Mouse (Mus musculus) lung, adult 18-20 months (tissue): ENCODE results near the gene Pih1d2.
A peak's percentile ranks its signal among the peaks of the same experiment; 100 is the strongest.
"Not testable (repeated sequence)": the region's sequence is repeated elsewhere in the genome, so short reads cannot be mapped to it uniquely, and the experiment has no call there.

Experiments used
- DNase-seq, 2 experiments: peaks; one replicate each; pipeline ENCODE4 v3.0.0; 2022; ENCODE audit warnings: mixed read lengths in 2 of 2

Pih1d2 gene

GRCm38 (mm10) chr9:50630903-50631302 lies 13.8 kb downstream of the Pih1d2 start:
- not testable (repeated sequence) for DNase-seq

DNA sequence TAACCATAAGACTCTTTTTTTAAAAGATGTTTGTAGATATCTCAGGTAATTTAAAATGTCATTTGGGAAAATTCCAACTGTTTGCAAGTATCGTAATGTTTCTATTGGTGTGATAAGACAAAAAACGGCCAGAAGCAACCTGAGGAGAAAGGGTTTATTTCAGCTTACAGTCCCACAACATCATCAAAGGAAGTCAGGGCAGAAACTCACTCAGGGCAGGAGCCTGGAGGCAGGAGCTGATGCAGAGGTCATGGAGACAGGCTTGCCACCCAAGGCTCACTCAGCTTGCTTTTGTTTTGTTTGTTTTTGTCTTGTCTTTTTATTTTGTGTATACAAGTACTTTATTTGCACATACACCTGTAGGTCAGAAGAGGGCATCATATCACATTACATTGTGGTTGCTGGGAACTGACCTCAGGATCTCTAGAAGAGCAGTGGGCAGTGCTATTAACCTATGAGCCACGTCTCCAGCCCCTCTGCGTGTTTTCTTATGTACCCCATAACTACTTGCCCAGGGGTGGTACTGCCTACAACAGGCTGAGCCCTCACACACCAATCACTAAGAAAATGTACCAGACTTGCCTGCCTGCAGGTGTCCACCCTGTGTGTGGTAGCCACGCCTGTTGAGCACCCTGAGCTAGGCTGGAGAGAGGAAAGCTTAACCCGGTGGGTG lies 15.0 kb downstream of the Pih1d2 start:
- no peak for DNase-seq

- no peak for DNase-seq
Observed at GRCm38 (mm10) chr9:50633059-50633458, 15.9 kb downstream of the Pih1d2 start.

GRCm38 (mm10) chr9:50634270-50634669 lies 17.1 kb downstream of the Pih1d2 start:
- DNase-seq: no peak

DNA sequence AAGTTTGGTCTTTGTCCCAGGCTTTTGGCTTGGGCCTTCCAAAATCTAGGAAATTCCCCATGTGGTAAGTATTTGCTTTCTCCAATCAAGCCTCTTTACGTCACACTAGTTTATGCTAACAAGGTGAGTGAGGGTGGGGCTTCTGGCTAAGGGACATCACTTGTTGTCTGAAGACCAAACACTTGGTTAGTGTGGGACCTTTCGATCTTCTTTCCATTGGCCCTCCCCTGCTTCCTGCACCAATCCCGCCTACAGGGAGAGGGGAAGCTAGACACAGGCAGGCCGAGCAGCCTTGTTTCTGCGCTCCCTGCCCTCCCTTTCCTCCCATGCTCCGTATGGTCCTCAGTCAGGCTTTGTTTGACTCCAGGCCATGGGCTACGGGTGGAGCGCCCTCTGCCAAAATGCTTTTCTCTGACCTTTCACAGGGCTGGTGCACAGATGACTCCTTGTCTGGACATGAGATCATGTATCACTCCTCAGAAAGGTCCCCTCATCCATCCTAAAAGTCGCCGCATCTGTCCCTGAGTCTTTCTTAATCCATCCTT lies 29.8 kb downstream of the Pih1d2 start:
- DNase-seq: no peak

GRCm38 (mm10) chr9:50650503-50650902 lies 33.4 kb downstream of the Pih1d2 start:
- no peak for DNase-seq

DNA sequence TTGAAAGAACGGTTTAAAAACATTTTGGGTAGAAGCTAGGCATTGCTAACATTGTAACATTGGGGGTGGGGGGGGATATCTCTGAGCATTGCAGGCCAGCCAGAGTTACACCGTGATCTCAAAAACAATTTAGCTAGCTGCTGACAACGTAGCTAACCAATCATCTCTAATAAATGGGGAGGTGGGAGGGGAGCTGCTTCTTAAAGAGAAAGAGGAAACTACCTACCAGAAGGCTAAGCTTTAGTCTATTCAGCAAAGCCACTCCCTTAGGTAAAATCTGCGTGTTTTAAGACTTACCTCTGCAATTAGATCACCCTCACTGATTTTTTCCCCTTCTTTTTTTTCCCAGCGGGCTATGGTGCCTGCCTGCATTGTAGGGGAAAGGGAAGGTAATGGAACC lies 41.3 kb downstream of the Pih1d2 start:
- DNase-seq: no peak

GRCm38 (mm10) chr9:50658941-50659388 lies 41.8 kb downstream of the Pih1d2 start:
- peak in 1 of 2 experiments; percentile 5 for DNase-seq

GRCm38 (mm10) chr9:50659392-50660217 lies 42.5 kb downstream of the Pih1d2 start, which contains the start of gene Dlat:
Gene Dlat, minus strand, starts transcription at chr9:50659780.
- peak; percentile 85 to 88 for DNase-seq

- DNase-seq: peak; percentile 16 to 26
Observed at GRCm38 (mm10) chr9:50660431-50660830, 43.3 kb downstream of the Pih1d2 start.

DNA sequence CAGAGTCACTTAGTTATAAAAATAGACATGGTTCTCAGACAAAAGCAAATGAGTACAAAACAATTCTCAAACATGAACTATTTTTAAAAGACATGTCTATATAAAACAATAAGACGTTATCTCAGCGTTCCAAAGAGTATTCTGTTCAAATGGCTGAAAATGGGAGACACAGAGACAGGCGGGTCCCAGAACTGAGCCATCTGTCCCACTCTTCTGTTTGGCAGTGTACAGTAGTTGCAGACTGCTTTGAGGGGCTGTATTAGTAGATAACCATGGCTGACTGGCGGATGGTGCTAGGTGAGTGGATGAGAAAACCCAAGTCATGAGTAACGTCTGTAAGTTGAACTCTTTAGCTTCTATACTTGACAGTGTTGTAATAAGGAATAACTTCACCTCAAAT lies 47.7 kb downstream of the Pih1d2 start:
- DNase-seq: no peak

DNA sequence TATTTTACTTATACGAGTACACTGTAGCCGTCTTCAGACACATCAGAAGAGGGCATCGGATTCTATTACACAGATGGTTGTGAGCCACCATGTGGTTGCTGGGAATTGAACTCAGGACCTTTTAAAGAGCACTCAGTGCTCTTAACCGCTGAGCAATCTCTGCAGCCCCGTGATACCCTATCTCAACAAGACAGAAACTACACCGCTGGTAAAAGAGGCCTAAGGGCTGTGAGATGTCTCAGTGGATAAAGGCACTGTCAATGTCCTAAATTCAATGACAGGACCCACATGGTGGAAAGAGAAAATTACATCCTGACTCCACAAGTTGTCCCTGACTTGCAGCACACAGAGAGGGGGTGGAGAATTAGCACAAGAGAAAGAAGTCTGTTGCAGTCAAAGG lies 49.3 kb downstream of the Pih1d2 start:
- DNase-seq: no peak

DNA sequence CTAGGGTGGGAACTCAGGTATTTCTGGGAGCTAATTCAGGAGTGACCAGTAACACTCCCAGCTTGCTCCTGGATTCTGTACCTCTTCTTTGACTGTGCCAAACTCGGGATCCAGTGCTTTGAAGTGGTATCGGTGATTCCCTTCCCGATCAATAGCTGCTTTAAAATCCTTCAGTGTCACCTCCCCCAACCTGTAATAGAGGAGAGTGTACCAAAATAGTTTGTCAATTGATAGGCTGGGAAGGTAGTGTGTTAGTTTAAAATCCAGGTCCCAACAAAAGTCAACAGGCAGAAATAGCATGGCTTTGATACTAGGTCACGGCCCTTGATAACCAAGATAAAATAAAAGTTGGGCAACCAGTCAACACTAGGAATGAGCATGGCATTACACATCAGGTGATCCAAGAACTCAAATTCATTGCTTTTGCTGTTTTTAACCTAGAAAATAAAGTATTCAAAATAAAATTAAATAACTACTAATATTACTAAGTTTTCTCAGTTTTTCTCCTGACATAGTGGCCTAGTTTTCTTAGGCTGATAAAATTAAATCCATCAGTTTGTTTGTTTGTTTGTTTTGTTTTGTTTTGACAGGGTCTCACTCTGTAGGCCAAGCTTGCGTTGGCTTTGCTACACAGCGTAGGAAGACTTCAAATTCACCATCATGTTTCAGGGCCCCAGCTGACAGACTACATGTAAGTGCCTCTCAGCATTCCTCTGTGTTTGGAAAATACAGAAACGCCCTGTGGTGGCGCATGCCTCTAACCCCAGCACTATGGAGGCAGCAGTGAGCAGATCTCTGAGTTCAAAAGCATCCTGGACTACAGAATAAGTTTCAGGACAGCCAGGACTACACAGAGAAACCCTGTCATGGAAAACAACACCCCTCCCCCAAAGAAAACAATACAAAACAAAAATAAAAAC lies 50.7 kb downstream of the Pih1d2 start:
- DNase-seq: no peak

DNA sequence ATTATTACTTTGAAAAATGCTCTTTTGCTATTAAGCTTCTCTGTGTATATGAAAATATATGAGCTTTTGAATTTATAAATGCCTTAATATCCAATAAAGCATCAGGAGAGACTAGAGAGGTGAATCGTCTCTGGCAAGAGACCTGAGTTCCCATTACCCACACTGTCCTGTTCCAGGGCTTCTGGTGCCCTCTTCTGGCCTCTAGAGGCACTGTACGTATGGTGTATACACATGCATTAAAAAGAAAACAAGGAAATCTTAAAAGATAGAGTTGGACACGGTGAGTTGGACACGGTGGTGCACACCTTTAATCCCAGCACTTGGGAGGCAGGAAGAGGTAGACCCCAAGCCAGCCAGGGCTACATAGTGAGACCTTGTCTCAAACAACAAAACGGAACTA lies 53.6 kb downstream of the Pih1d2 start:
- peak; percentile 59 to 64 for DNase-seq
